Mouse (Mus musculus) megakaryocyte, embryonic 14.5 days (primary cell): ENCODE measurements at regions not wholly inside any gene's neighbourhood (a gene's known extent, or its start where the extent isn't known, plus 50 kb on each side); places are given as distances from the start of the nearest gene placed in this dataset.
"Not testable (repeated sequence)": the region's sequence is repeated elsewhere in the genome, so short reads cannot be mapped to it uniquely, and the experiment has no call there.

Experiments
- H3K27me3 ChIP-seq: replicated peaks from 2 replicates; pipeline ENCODE3; 2012; ENCODE audit warnings: inconsistent platforms
- H3K36me3 ChIP-seq: replicated peaks from 2 replicates; pipeline ENCODE3; 2012; ENCODE audit warnings: low read length, inconsistent platforms, mixed read lengths
- H3K4me1 ChIP-seq: 2 replicates; pipeline ENCODE4 v1.6.1; 2012; ENCODE audit warnings: inconsistent platforms
- H3K4me3 ChIP-seq: replicated peaks from 2 replicates; pipeline ENCODE3; 2012; ENCODE audit warnings: moderate library complexity, mild to moderate bottlenecking, inconsistent platforms
- H3K9me3 ChIP-seq: 2 replicates; pipeline ENCODE4 v1.6.1; 2012; ENCODE audit warnings: inconsistent platforms
- FLI1 ChIP-seq: IDR thresholded peaks from 2 replicates; pipeline ENCODE4 v1.6.1; 2012; ENCODE audit warnings: low read length, inconsistent platforms, mixed read lengths
- GATA1 ChIP-seq: IDR thresholded peaks from 3 replicates; pipeline ENCODE4 v1.6.1; 2012; ENCODE audit warnings: mixed read lengths, low read length, inconsistent platforms, borderline replicate concordance

DNA sequence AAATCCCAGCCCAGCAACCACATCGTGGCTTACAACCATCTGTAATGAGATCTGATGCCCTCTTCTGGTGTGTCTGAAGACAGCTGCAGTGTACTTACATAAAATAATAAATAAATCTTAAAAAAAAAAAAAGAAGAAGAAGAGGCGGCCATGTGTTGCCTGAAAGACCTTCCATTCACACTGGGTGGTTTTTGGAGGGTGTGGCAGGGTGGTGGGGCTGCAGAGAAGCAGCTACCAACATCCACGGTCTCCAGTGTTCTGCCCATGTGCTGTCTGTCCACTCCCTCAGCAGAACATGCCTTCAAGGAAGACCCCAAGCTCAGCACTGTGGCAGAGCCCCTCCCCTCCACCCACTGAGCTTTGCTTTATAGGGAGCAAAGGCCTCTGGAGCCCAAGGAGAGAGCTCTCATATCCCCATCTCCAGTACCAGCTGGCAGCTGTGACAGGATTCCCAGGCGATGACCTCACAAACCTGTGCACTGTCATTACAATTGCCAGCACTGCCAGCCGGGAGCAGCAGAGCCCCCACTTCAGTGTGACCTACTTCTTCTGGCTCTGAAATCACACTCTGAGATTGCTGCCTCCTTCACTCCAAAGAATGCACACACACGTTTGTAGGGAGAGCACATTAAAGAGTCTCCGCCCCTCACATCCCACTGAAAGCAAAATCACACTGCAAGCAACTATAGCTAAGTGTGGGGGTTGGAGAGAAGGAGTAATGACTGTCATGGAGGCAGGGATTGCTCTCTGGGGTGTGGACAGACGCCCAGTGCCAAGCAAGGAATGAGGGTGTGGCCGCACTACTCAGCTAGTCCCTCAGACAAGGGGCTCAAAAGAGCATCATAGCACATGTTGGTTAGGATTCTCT is 82.8 kb upstream of the Klf13 start:
- Histone ChIP-seq H3K36me3 (no peaks in the 10 kb centered on the region), H3K4me3 (no peak overlapping the region), H3K4me1 (peaks cover 68% of the 10 kb centered on the region), H3K27me3 (no peaks in the 10 kb centered on the region), H3K9me3 (no peaks in the 10 kb centered on the region)
- no peak for TF ChIP-seq GATA1
- no peak for TF ChIP-seq FLI1

DNA sequence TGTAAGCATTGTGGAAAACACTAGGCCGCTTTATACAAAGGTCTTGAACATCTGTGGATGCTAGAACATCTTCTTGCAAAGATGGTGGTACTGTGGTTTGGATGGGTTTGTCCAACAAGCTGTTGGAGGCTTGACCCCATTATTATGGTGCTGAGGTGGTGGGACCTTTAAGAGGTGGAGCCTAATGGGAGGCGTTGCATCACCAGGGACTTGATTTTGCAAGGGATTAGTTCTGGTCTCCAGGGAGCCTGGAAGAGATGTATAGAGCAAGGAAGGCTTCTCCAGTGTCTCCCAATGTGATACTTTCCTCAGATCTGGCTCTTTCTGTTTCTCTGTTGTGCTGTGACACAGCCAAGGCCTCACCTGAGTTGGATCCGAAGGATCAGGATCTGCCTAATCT is 79.4 kb upstream of the Klf13 start:
- Histone ChIP-seq H3K27me3 (no peaks in the 10 kb centered on the region), H3K4me3 (no peak overlapping the region), H3K36me3 (no peaks in the 10 kb centered on the region), H3K4me1 (peaks cover 68% of the 10 kb centered on the region), H3K9me3 (no peaks in the 10 kb centered on the region)
- TF ChIP-seq GATA1 (no peak), FLI1 (no peak)

DNA sequence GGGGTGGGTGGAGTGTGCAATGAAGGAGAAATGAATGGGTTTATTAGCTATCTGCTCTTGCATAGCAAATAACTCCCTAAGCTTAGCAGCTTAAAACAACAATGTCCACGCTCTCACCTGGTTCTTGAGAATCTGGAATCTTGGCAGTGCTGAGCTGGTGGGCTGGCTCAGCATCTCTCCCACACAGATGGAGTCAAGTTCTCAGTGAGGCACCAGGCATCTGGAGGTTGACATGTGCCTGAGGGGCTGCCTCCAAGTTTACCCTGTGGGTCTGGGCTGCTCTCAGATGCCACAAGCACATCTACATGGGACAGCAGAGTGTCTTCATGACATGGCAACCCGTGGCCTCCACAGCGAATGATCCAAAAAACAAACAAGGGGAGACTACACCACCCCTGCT is 78.2 kb upstream of the Klf13 start:
- H3K27me3 ChIP-seq: no peaks in the 10 kb centered on the region
- H3K4me1 ChIP-seq: peaks cover 68% of the 10 kb centered on the region
- H3K4me3 ChIP-seq: no peak overlapping the region
- no peaks in the 10 kb centered on the region for H3K9me3 ChIP-seq
- no peaks in the 10 kb centered on the region for H3K36me3 ChIP-seq
- TF ChIP-seq GATA1 (no peak), FLI1 (no peak)

GRCm38 (mm10) chr7:64015136-64015535 is 76.4 kb upstream of the Klf13 start:
- H3K9me3 ChIP-seq, H3K36me3 ChIP-seq, H3K27me3 ChIP-seq: not testable (repeated sequence)
- peak overlapping the region; percentile 50 for H3K4me3 ChIP-seq
- peaks cover 76% of the 10 kb centered on the region for H3K4me1 ChIP-seq

GRCm38 (mm10) chr7:64014227-64014626 is 75.5 kb upstream of the Klf13 start:
- H3K4me1 ChIP-seq: peaks cover 76% of the 10 kb centered on the region
- H3K9me3 ChIP-seq: no peaks in the 10 kb centered on the region
- peak overlapping the region; percentile 84 for H3K4me3 ChIP-seq
- no peak for TF ChIP-seq GATA1
- no peak for TF ChIP-seq FLI1
- H3K36me3 ChIP-seq: no peaks in the 10 kb centered on the region
- H3K27me3 ChIP-seq: no peaks in the 10 kb centered on the region

GRCm38 (mm10) chr7:64013023-64013547 is 74.4 kb upstream of the Klf13 start:
- Histone ChIP-seq H3K36me3 (peaks cover 4% of the 10 kb centered on the region), H3K4me1 (peaks cover 76% of the 10 kb centered on the region), H3K27me3 (no peaks in the 10 kb centered on the region), H3K9me3 (no peaks in the 10 kb centered on the region), H3K4me3 (peak overlapping the region; percentile 73)
- no peak for TF ChIP-seq GATA1
- TF ChIP-seq FLI1: no peak

- Histone ChIP-seq H3K4me1 (peaks cover 81% of the 10 kb centered on the region), H3K27me3 (no peaks in the 10 kb centered on the region), H3K9me3 (no peaks in the 10 kb centered on the region), H3K4me3 (peak overlapping the region; percentile 83), H3K36me3 (peaks cover 4% of the 10 kb centered on the region)
- no peak for TF ChIP-seq FLI1
- TF ChIP-seq GATA1: no peak
Observed at GRCm38 (mm10) chr7:64012268-64012601, 73.5 kb upstream of the Klf13 start.

- no peak for TF ChIP-seq FLI1
- TF ChIP-seq GATA1: no peak; the same call in 2 of the 3 replicates
- H3K27me3 ChIP-seq: no peaks in the 10 kb centered on the region
- H3K36me3 ChIP-seq: peaks cover 4% of the 10 kb centered on the region
- no peaks in the 10 kb centered on the region for H3K9me3 ChIP-seq
- H3K4me1 ChIP-seq: peaks cover 81% of the 10 kb centered on the region
- peak overlapping the region; percentile 83 for H3K4me3 ChIP-seq
Observed at GRCm38 (mm10) chr7:64011563-64012267, 73.0 kb upstream of the Klf13 start.

GRCm38 (mm10) chr7:64010640-64011039 is 71.9 kb upstream of the Klf13 start:
- Histone ChIP-seq H3K36me3 (peaks cover 4% of the 10 kb centered on the region), H3K27me3 (no peaks in the 10 kb centered on the region), H3K4me3 (peak overlapping the region; percentile 65), H3K9me3 (no peaks in the 10 kb centered on the region), H3K4me1 (peaks cover 82% of the 10 kb centered on the region)
- TF ChIP-seq FLI1 (no peak), GATA1 (no peak)

DNA sequence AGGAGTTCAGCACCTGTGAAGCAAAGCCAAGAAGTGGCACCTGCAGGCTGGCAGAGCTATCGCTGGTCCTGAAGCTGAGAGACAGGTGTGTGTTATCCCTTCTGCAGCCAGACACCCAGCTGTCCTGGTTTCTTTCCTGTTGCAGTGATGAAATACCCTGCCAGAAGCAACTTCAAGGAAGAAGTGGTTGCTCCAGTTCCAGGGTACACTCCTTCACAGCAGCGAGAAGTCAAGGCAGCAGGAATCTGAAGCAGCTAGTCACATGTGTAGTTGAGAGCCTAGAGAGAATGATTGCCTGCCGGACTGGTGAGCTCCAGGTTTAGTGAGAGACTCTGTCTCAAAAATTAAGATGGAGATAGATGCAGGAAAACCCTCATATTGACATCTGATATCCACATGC is 69.1 kb upstream of the Klf13 start:
- Histone ChIP-seq H3K4me3 (no peak overlapping the region), H3K36me3 (peaks cover 4% of the 10 kb centered on the region), H3K4me1 (peaks cover 78% of the 10 kb centered on the region), H3K27me3 (no peaks in the 10 kb centered on the region), H3K9me3 (no peaks in the 10 kb centered on the region)
- TF ChIP-seq FLI1: no peak
- TF ChIP-seq GATA1: no peak
